36 mouse cellular contexts compared by ENCODE assay signal in genomic region chr1:131562081-131562480, GRCm38 (mm10). TPM values are rescaled to one million over a fixed set of nuclear protein-coding genes. Genes with fewer than 3 reads are reported as not detected.
"Had no signal": no experiment of that assay in that cellular context is flagged by ENCODE, and none has a peak within 500 bp of the region (broad histone marks: within the 10 kb centered on the region; RNA-seq: fewer than 3 reads in every experiment).

No protein-coding gene starts in this region.

- H3K36me3 ChIP-seq: heart, embryonic 13.5 days; heart, embryonic 15.5 days; hindbrain, embryonic 10.5 days; hindbrain, embryonic 12.5 days; intestine, embryonic 15.5 days; limb, embryonic 13.5 days; limb, embryonic 15.5 days; liver, embryonic 12.5 days had no signal

- H3K4me1 ChIP-seq: hindbrain, embryonic 10.5 days; hindbrain, embryonic 12.5 days; intestine, embryonic 15.5 days; limb, embryonic 13.5 days; limb, embryonic 15.5 days; liver, embryonic 12.5 days had no signal

- H3K4me3 ChIP-seq: gastrocnemius, adult 2 months; heart, adult 2 months; heart, embryonic 13.5 days; heart, embryonic 15.5 days; hindbrain, embryonic 10.5 days; hindbrain, embryonic 12.5 days; intestine, embryonic 15.5 days; layer of hippocampus, adult 2 months; left cerebral cortex, adult 2 months; limb, embryonic 13.5 days; limb, embryonic 15.5 days; liver, embryonic 12.5 days had no signal

- H3K9ac ChIP-seq: heart, embryonic 13.5 days; heart, embryonic 15.5 days; hindbrain, embryonic 12.5 days; hindbrain, embryonic 14.5 days; intestine, embryonic 15.5 days; limb, embryonic 13.5 days; limb, embryonic 15.5 days; liver, embryonic 12.5 days; liver, embryonic 14.5 days had no signal

- H3K27ac ChIP-seq: gastrocnemius, adult 2 months; heart, adult 2 months; heart, embryonic 13.5 days; heart, embryonic 15.5 days; hindbrain, embryonic 10.5 days; hindbrain, embryonic 12.5 days; hindbrain, embryonic 14.5 days; intestine, embryonic 15.5 days; layer of hippocampus, adult 2 months; left cerebral cortex, adult 2 months; limb, embryonic 13.5 days; limb, embryonic 15.5 days; liver, embryonic 12.5 days; liver, embryonic 14.5 days had no signal

- H3K9me3 ChIP-seq: heart, embryonic 13.5 days; heart, embryonic 15.5 days; hindbrain, embryonic 12.5 days; intestine, embryonic 15.5 days; limb, embryonic 13.5 days; limb, embryonic 15.5 days; liver, embryonic 12.5 days had no signal

- DNase-seq: gastrocnemius, adult 2 months; gastrocnemius, postnatal 10 days; gastrocnemius, postnatal 25 days; heart, adult 2 months; heart, postnatal 14 days; heart, postnatal 4 days; kidney, adult 18-20 months; kidney, adult 8-10 months; kidney, postnatal 10 days; kidney, postnatal 25 days; kidney, postnatal 4 days; left cerebral cortex, postnatal 4 days had no signal

- H3K27me3 ChIP-seq: heart, embryonic 13.5 days; heart, embryonic 15.5 days; hindbrain, embryonic 12.5 days; intestine, embryonic 15.5 days; limb, embryonic 13.5 days; limb, embryonic 15.5 days had no signal

- H3K4me2 ChIP-seq: heart, embryonic 11.5 days; heart, embryonic 13.5 days; heart, embryonic 15.5 days; hindbrain, embryonic 12.5 days; hindbrain, embryonic 14.5 days; intestine, embryonic 15.5 days; limb, embryonic 13.5 days; limb, embryonic 15.5 days; liver, embryonic 12.5 days had no signal

RNA-seq across cellular contexts. Expression of gene Avpr1b, which starts 37.0 kb away (rescaled TPM):
- total RNA-seq: gastrocnemius, adult 2 months; gastrocnemius, postnatal 10 days; gastrocnemius, postnatal 25 days; gastrocnemius, postnatal 4 days; granulocyte monocyte progenitor cell, adult 5-6 weeks; heart, adult 2 months; heart, postnatal 14 days; heart, postnatal 4 days; left cerebral cortex, adult 2 months; left cerebral cortex, postnatal 14 days; left cerebral cortex, postnatal 4 days; liver, adult 2 months had no signal
- polyA plus RNA-seq: heart, adult 2 months; heart, embryonic 11.5 days; heart, embryonic 13.5 days; heart, embryonic 15.5 days; heart, postnatal 0 days; hindbrain, embryonic 10.5 days; hindbrain, embryonic 12.5 days; hindbrain, embryonic 14.5 days; hindbrain, embryonic 16.5 days; inflammation-experienced regulatory T-cells, adult 6 months; intestine, embryonic 15.5 days; intestine, postnatal 0 days; kidney, embryonic 14.5 days; kidney, embryonic 16.5 days; limb, embryonic 11.5 days; limb, embryonic 13.5 days; limb, embryonic 15.5 days; liver, adult 2 months; liver, embryonic 12.5 days; liver, embryonic 14.5 days had no signal
